Mouse (Mus musculus) left cerebral cortex, adult 9 months (tissue): ENCODE measurements at regions not wholly inside any gene's neighbourhood (a gene's known extent, or its start where the extent isn't known, plus 50 kb on each side); places are given as distances from the start of the nearest gene placed in this dataset.

Experiments used
- DNase-seq, 2 experiments: peaks; one replicate each; pipeline ENCODE4 v3.0.0; 2022; ENCODE audit warnings: low spot score in 2 of 2

- no peak for DNase-seq
Measured at GRCm38 (mm10) chr11:111155023-111155422, 89.1 kb downstream of the Kcnj2 start.

GRCm38 (mm10) chr11:111155747-111156146 lies 89.8 kb downstream of the Kcnj2 start:
- DNase-seq: no peak

- DNase-seq: no peak
Measured at GRCm38 (mm10) chr11:111159299-111159698, 93.3 kb downstream of the Kcnj2 start.

GRCm38 (mm10) chr11:111164907-111165306 lies 98.9 kb downstream of the Kcnj2 start:
- no peak for DNase-seq

GRCm38 (mm10) chr11:111170174-111170800 lies 104.3 kb downstream of the Kcnj2 start:
- DNase-seq: no peak

GRCm38 (mm10) chr11:111173525-111173924 lies 107.6 kb downstream of the Kcnj2 start:
- DNase-seq: no peak

- DNase-seq: peak in 1 of 2 experiments; percentile 26
Measured at GRCm38 (mm10) chr11:111175566-111175965, 109.6 kb downstream of the Kcnj2 start.

- no peak for DNase-seq
Measured at GRCm38 (mm10) chr11:111177516-111177915, 111.6 kb downstream of the Kcnj2 start.

- DNase-seq: no peak
Measured at GRCm38 (mm10) chr11:111197422-111197821, 131.5 kb downstream of the Kcnj2 start.

- DNase-seq: no peak
Measured at GRCm38 (mm10) chr11:111200512-111200911, 134.5 kb downstream of the Kcnj2 start.

GRCm38 (mm10) chr11:111202780-111203179 lies 136.8 kb downstream of the Kcnj2 start:
- no peak for DNase-seq

GRCm38 (mm10) chr11:111210565-111210964 lies 144.6 kb downstream of the Kcnj2 start:
- no peak for DNase-seq

GRCm38 (mm10) chr11:111212038-111212701 lies 146.2 kb downstream of the Kcnj2 start:
- no peak for DNase-seq

GRCm38 (mm10) chr11:111212702-111213328 lies 146.9 kb downstream of the Kcnj2 start:
- no peak for DNase-seq

GRCm38 (mm10) chr11:111215006-111215405 lies 149.0 kb downstream of the Kcnj2 start:
- no peak for DNase-seq

GRCm38 (mm10) chr11:111223834-111224233 lies 157.9 kb downstream of the Kcnj2 start:
- DNase-seq: peak in 1 of 2 experiments; percentile 21

GRCm38 (mm10) chr11:111227305-111227704 lies 161.3 kb downstream of the Kcnj2 start:
- DNase-seq: no peak

- no peak for DNase-seq
Measured at GRCm38 (mm10) chr11:111236741-111237140, 170.8 kb downstream of the Kcnj2 start.

GRCm38 (mm10) chr11:111239784-111240183 lies 173.8 kb downstream of the Kcnj2 start:
- no peak for DNase-seq

- no peak for DNase-seq
Measured at GRCm38 (mm10) chr11:111252226-111252625, 186.3 kb downstream of the Kcnj2 start.

GRCm38 (mm10) chr11:111256596-111256995 lies 190.6 kb downstream of the Kcnj2 start:
- DNase-seq: no peak

GRCm38 (mm10) chr11:111260691-111261383 lies 194.9 kb downstream of the Kcnj2 start:
- no peak for DNase-seq
